Mouse (Mus musculus): ENCODE data around the gene Rspo3. TPM values are rescaled to one million over a fixed set of nuclear protein-coding genes. Genes with fewer than 3 reads are reported as not detected.
A peak's percentile ranks its signal among the peaks of the same experiment; 100 is the strongest.

Rspo3 gene
- 1.7 and 1.9 TPM in 2 replicates for polyA plus RNA-seq (2015; fragmentation: Nextera tagmentation; extraction: Ambion mirVana)

DNA sequence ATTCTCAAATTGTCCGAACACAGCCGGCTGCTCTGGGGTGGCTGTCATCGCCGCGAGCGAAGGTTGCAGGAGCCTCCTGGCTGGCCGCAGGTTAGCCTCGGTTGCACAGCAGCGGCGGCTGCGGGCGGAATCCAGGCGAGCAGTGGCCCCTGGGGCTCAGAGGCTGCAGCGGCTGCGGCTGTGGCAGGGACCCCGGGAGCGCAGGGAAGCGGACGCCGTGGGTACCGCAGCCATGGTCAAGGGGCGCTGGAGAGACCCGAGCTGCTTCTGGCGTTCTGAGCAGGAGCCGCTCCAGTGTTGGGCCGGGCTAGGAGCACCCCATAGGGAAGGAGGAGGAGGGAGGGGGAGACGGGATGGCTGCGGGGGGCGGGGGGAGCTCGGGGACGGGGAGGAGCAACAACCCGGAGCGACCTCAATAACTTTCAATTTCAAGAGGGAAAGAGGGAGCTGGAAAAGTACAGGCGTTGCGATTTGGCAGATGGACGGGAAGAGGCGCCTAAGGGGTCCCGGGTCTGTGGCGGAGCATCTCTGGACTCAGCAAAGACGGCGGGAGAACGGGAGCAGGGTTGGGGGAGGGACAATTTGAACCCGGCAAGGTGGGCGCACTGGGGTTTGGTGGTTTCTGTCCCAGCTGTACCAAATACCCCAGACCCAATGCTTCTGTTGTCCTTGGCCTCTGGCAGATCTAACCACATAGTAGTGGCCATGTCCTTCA is at the start of gene Rspo3:
Gene Rspo3, minus strand, starts transcription at position 322 of the 715 bp plus-strand sequence.
- H3K4me1 ChIP-seq (replicated peaks; ENCODE audit: control insufficient read depth, insufficient read depth, low read length): peaks cover 18% of the 10 kb centered on the region
- under 1% methylated on average over 42 of the region's 44 CpGs for WGBS
- H3K9ac ChIP-seq (ENCODE audit: low read length): peak within 1 kb of the TSS; percentile 64
- no peak within 1 kb of the TSS for H3K27ac ChIP-seq (ENCODE audit: low read length)
- H3K36me3 ChIP-seq (ENCODE audit: control insufficient read depth, insufficient read depth, low read length): no peaks in the 10 kb centered on the region
- no peaks in the 10 kb centered on the region for H3K9me3 ChIP-seq (ENCODE audit: control insufficient read depth, low read length)
- H3K27me3 ChIP-seq (ENCODE audit: control insufficient read depth, insufficient read depth, low read depth, low read length): peaks cover 33% of the 10 kb centered on the region
- peak within 1 kb of the TSS; percentile 59 for H3K4me3 ChIP-seq (ENCODE audit: low read length)
- H3K4me2 ChIP-seq (ENCODE audit: low read depth, low read length): peak within 1 kb of the TSS; percentile 83
- peak; percentile 80 for ATAC-seq (ENCODE audit: low read depth)

- no peak overlapping the region for H3K27ac ChIP-seq (ENCODE audit: low read length)
- no peak for ATAC-seq (ENCODE audit: low read depth)
- no peaks in the 10 kb centered on the region for H3K36me3 ChIP-seq (ENCODE audit: control insufficient read depth, insufficient read depth, low read length)
- H3K9me3 ChIP-seq (ENCODE audit: control insufficient read depth, low read length): no peaks in the 10 kb centered on the region
- no peak overlapping the region for H3K4me3 ChIP-seq (ENCODE audit: low read length)
- H3K4me2 ChIP-seq (ENCODE audit: low read depth, low read length): no peak overlapping the region
- H3K27me3 ChIP-seq (ENCODE audit: control insufficient read depth, insufficient read depth, low read depth, low read length): no peaks in the 10 kb centered on the region
- WGBS: 63% methylated on average over 3 of the region's 3 CpGs
- H3K4me1 ChIP-seq (replicated peaks; ENCODE audit: control insufficient read depth, insufficient read depth, low read length): no peaks in the 10 kb centered on the region
- H3K9ac ChIP-seq (ENCODE audit: low read length): no peak overlapping the region
Measured at GRCm38 (mm10) chr10:29581940-29582339, 46.3 kb upstream of the Rspo3 start.

- WGBS: 62% methylated on average over 3 of the region's 3 CpGs
Measured at GRCm38 (mm10) chr10:29581476-29581875, 45.8 kb upstream of the Rspo3 start.

DNA sequence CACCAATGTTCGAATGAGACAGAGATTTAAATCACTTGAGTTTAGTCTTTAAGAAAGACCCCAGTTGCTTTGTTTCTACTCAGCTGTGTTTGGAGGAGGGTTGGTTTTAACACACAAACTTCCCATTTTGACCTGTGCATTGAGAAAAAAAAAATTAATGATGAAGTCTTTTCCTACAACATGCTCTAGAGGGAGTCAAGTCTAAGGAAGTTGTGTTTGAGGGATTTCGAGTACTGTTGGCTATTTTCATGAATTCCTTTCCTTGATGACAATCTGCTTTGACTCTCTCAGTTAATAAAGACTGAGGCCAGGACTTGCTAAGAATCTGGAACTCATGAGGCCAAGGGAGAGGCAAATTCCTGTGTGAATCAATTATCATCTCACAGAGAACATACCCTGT is 20.3 kb upstream of the Rspo3 start:
- 45% methylated on average over 2 of the region's 2 CpGs for WGBS
- ATAC-seq (ENCODE audit: low read depth): no peak
- no peaks in the 10 kb centered on the region for H3K4me1 ChIP-seq (replicated peaks; ENCODE audit: control insufficient read depth, insufficient read depth, low read length)
- no peak overlapping the region for H3K27ac ChIP-seq (ENCODE audit: low read length)
- no peak overlapping the region for H3K9ac ChIP-seq (ENCODE audit: low read length)
- no peak overlapping the region for H3K4me3 ChIP-seq (ENCODE audit: low read length)
- H3K4me2 ChIP-seq (ENCODE audit: low read depth, low read length): no peak overlapping the region
- H3K9me3 ChIP-seq (ENCODE audit: control insufficient read depth, low read length): no peaks in the 10 kb centered on the region
- H3K36me3 ChIP-seq (ENCODE audit: control insufficient read depth, insufficient read depth, low read length): no peaks in the 10 kb centered on the region
- no peaks in the 10 kb centered on the region for H3K27me3 ChIP-seq (ENCODE audit: control insufficient read depth, insufficient read depth, low read depth, low read length)

More at GRCm38 (mm10) chr10:29581476-29581875, 45.8 kb upstream of the Rspo3 start:
- no peak for ATAC-seq (ENCODE audit: low read depth)
- no peak overlapping the region for H3K4me2 ChIP-seq (ENCODE audit: low read depth, low read length)
- H3K9me3 ChIP-seq (ENCODE audit: control insufficient read depth, low read length): no peaks in the 10 kb centered on the region
- H3K27me3 ChIP-seq (ENCODE audit: control insufficient read depth, insufficient read depth, low read depth, low read length): no peaks in the 10 kb centered on the region
- no peak overlapping the region for H3K9ac ChIP-seq (ENCODE audit: low read length)
- H3K36me3 ChIP-seq (ENCODE audit: control insufficient read depth, insufficient read depth, low read length): no peaks in the 10 kb centered on the region
- H3K4me1 ChIP-seq (replicated peaks; ENCODE audit: control insufficient read depth, insufficient read depth, low read length): no peaks in the 10 kb centered on the region
- no peak overlapping the region for H3K4me3 ChIP-seq (ENCODE audit: low read length)
- H3K27ac ChIP-seq (ENCODE audit: low read length): no peak overlapping the region

DNA sequence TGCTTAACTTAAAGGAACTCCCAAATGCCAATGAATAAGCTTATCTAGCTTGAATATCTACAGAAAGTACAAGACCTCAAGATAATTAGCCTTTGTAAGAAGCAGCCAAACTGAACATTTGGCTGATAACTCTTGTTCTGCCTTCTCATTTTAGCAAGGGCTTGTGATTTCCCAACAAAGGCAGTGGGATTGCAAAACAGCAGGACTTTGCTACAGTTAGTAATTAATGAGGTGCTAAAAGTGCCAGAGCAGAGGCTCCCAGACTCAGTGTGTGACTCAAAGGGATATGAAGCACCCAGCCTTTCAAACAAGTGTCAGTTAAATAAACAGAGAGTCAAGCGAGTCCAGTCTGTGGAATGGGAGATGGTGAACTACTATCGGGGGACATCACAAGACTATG is 18.7 kb upstream of the Rspo3 start:
- Histone ChIP-seq H3K27ac (ENCODE audit: low read length) (no peak overlapping the region), H3K9me3 (ENCODE audit: control insufficient read depth, low read length) (no peaks in the 10 kb centered on the region), H3K36me3 (ENCODE audit: control insufficient read depth, insufficient read depth, low read length) (no peaks in the 10 kb centered on the region), H3K4me1 (replicated peaks; ENCODE audit: control insufficient read depth, insufficient read depth, low read length) (no peaks in the 10 kb centered on the region), H3K4me3 (ENCODE audit: low read length) (no peak overlapping the region), H3K27me3 (ENCODE audit: control insufficient read depth, insufficient read depth, low read depth, low read length) (no peaks in the 10 kb centered on the region), H3K4me2 (ENCODE audit: low read depth, low read length) (no peak overlapping the region), H3K9ac (ENCODE audit: low read length) (no peak overlapping the region)
- WGBS: 14% methylated on average over 2 of the region's 2 CpGs
- ATAC-seq (ENCODE audit: low read depth): peak; percentile 78

DNA sequence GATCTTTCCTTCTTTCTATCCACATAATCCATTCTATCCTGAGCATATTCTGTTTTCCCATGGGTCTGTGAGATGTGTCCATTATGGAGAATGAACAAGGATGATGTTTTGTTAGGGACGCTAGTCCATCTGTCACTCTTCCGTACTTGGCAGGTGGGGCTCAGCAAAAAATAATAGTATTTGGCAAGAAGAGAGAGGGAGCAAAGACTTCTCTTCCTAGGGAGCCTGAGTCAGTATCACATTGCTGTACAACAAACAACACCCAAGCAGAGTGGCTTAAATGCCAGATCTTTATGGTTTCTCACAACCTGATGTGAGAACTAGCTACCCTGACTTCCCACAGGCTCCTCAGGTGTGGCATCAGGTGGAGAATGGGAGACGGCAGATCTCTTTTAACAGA is 7.3 kb upstream of the Rspo3 start:
- no peak for ATAC-seq (ENCODE audit: low read depth)
- H3K4me3 ChIP-seq (ENCODE audit: low read length): no peak overlapping the region
- H3K27ac ChIP-seq (ENCODE audit: low read length): no peak overlapping the region
- no peak overlapping the region for H3K4me2 ChIP-seq (ENCODE audit: low read depth, low read length)
- H3K36me3 ChIP-seq (ENCODE audit: control insufficient read depth, insufficient read depth, low read length): no peaks in the 10 kb centered on the region
- 71% methylated on average over 3 of the region's 3 CpGs for WGBS
- H3K9me3 ChIP-seq (ENCODE audit: control insufficient read depth, low read length): no peaks in the 10 kb centered on the region
- H3K9ac ChIP-seq (ENCODE audit: low read length): no peak overlapping the region
- H3K27me3 ChIP-seq (ENCODE audit: control insufficient read depth, insufficient read depth, low read depth, low read length): peaks cover 2% of the 10 kb centered on the region; the same call in 1 of the 2 replicates
- H3K4me1 ChIP-seq (replicated peaks; ENCODE audit: control insufficient read depth, insufficient read depth, low read length): no peaks in the 10 kb centered on the region

GRCm38 (mm10) chr10:29539516-29539915 is 3.8 kb upstream of the Rspo3 start:
- no peak overlapping the region for H3K27ac ChIP-seq (ENCODE audit: low read length)
- H3K4me1 ChIP-seq (replicated peaks; ENCODE audit: control insufficient read depth, insufficient read depth, low read length): peaks cover 8% of the 10 kb centered on the region
- WGBS: 69% methylated on average over 2 of the region's 2 CpGs
- no peaks in the 10 kb centered on the region for H3K36me3 ChIP-seq (ENCODE audit: control insufficient read depth, insufficient read depth, low read length)
- H3K9ac ChIP-seq (ENCODE audit: low read length): no peak overlapping the region
- H3K4me3 ChIP-seq (ENCODE audit: low read length): no peak overlapping the region
- no peaks in the 10 kb centered on the region for H3K9me3 ChIP-seq (ENCODE audit: control insufficient read depth, low read length)
- H3K4me2 ChIP-seq (ENCODE audit: low read depth, low read length): no peak overlapping the region
- ATAC-seq (ENCODE audit: low read depth): no peak
- peaks cover 17% of the 10 kb centered on the region for H3K27me3 ChIP-seq (ENCODE audit: control insufficient read depth, insufficient read depth, low read depth, low read length)

GRCm38 (mm10) chr10:29538791-29539190 is 3.1 kb upstream of the Rspo3 start:
- Histone ChIP-seq H3K4me3 (ENCODE audit: low read length) (no peak overlapping the region), H3K9me3 (ENCODE audit: control insufficient read depth, low read length) (no peaks in the 10 kb centered on the region), H3K4me2 (ENCODE audit: low read depth, low read length) (no peak overlapping the region), H3K4me1 (replicated peaks; ENCODE audit: control insufficient read depth, insufficient read depth, low read length) (peaks cover 13% of the 10 kb centered on the region), H3K9ac (ENCODE audit: low read length) (no peak overlapping the region), H3K36me3 (ENCODE audit: control insufficient read depth, insufficient read depth, low read length) (no peaks in the 10 kb centered on the region), H3K27me3 (ENCODE audit: control insufficient read depth, insufficient read depth, low read depth, low read length) (peaks cover 25% of the 10 kb centered on the region), H3K27ac (ENCODE audit: low read length) (no peak overlapping the region)
- WGBS: 64% methylated on average over 2 of the region's 2 CpGs
- no peak for ATAC-seq (ENCODE audit: low read depth)

- no peak for ATAC-seq (ENCODE audit: low read depth)
- Histone ChIP-seq H3K9ac (ENCODE audit: low read length) (no peak overlapping the region), H3K36me3 (ENCODE audit: control insufficient read depth, insufficient read depth, low read length) (no peaks in the 10 kb centered on the region), H3K27me3 (ENCODE audit: control insufficient read depth, insufficient read depth, low read depth, low read length) (peaks cover 33% of the 10 kb centered on the region), H3K4me1 (replicated peaks; ENCODE audit: control insufficient read depth, insufficient read depth, low read length) (peaks cover 18% of the 10 kb centered on the region), H3K4me3 (ENCODE audit: low read length) (peak overlapping the region; percentile 59), H3K4me2 (ENCODE audit: low read depth, low read length) (peak overlapping the region; percentile 83), H3K9me3 (ENCODE audit: control insufficient read depth, low read length) (no peaks in the 10 kb centered on the region), H3K27ac (ENCODE audit: low read length) (no peak overlapping the region)
- 3% methylated on average over 6 of the region's 7 CpGs for WGBS
Measured at GRCm38 (mm10) chr10:29534830-29535227, 838 bp downstream of the Rspo3 start.
